Mouse (Mus musculus): Measurements from ENCODE around the gene Zfp119b.

The Zfp119b gene

GRCm38 (mm10) chr17:55949400-55949799, at the start of gene Zfp119b:
TSS of gene Zfp119b (minus strand) at chr17:55949500.
- no peak for DNase-seq (ENCODE audit: extremely low spot score)

GRCm38 (mm10) chr17:55996007-55996406, 46.7 kb upstream of the Zfp119b start:
- DNase-seq (ENCODE audit: extremely low spot score) = no peak

GRCm38 (mm10) chr17:55990278-55990898, 41.1 kb upstream of the Zfp119b start:
- DNase-seq (ENCODE audit: extremely low spot score) = no peak

GRCm38 (mm10) chr17:55986030-55986961, 37.0 kb upstream of the Zfp119b start, which contains the start of gene Fsd1:
TSS of gene Fsd1 (plus strand) at chr17:55986509.
- DNase-seq (ENCODE audit: extremely low spot score) = peak; percentile 80

GRCm38 (mm10) chr17:55977301-55977700, 28.0 kb upstream of the Zfp119b start:
- DNase-seq (ENCODE audit: extremely low spot score) = no peak

GRCm38 (mm10) chr17:55976255-55976862, 27.1 kb upstream of the Zfp119b start:
- peak; percentile 75 for DNase-seq (ENCODE audit: extremely low spot score)

GRCm38 (mm10) chr17:55971453-55971852, 22.2 kb upstream of the Zfp119b start:
- DNase-seq (ENCODE audit: extremely low spot score) = no peak

- DNase-seq (ENCODE audit: extremely low spot score) = peak; percentile 85
Observed at GRCm38 (mm10) chr17:55969966-55970891, 20.9 kb upstream of the Zfp119b start, which contains the start of gene Shd. TSS of gene Shd (plus strand) at chr17:55970467.

- peak; percentile 27 for DNase-seq (ENCODE audit: extremely low spot score)
Observed at GRCm38 (mm10) chr17:55969560-55969959, 20.3 kb upstream of the Zfp119b start.

- DNase-seq (ENCODE audit: extremely low spot score) = no peak
Observed at GRCm38 (mm10) chr17:55968210-55968609, 18.9 kb upstream of the Zfp119b start.

- DNase-seq (ENCODE audit: extremely low spot score) = no peak
Observed at GRCm38 (mm10) chr17:55967186-55967585, 17.9 kb upstream of the Zfp119b start.

- no peak for DNase-seq (ENCODE audit: extremely low spot score)
Observed at GRCm38 (mm10) chr17:55964996-55965395, 15.7 kb upstream of the Zfp119b start.

GRCm38 (mm10) chr17:55964496-55964895, 15.2 kb upstream of the Zfp119b start:
- DNase-seq (ENCODE audit: extremely low spot score) = no peak

- no peak for DNase-seq (ENCODE audit: extremely low spot score)
Observed at GRCm38 (mm10) chr17:55963171-55963570, 13.9 kb upstream of the Zfp119b start.

- DNase-seq (ENCODE audit: extremely low spot score) = no peak
Observed at GRCm38 (mm10) chr17:55961631-55962030, 12.3 kb upstream of the Zfp119b start.

- DNase-seq (ENCODE audit: extremely low spot score) = no peak
Observed at GRCm38 (mm10) chr17:55960791-55961190, 11.5 kb upstream of the Zfp119b start.

- no peak for DNase-seq (ENCODE audit: extremely low spot score)
Observed at GRCm38 (mm10) chr17:55959946-55960740, 10.8 kb upstream of the Zfp119b start.

- peak; percentile 96 for DNase-seq (ENCODE audit: extremely low spot score)
Observed at GRCm38 (mm10) chr17:55958918-55959728, 9.8 kb upstream of the Zfp119b start, which contains the start of gene Yju2. TSS of gene Yju2 (plus strand) at chr17:55959099.

- DNase-seq (ENCODE audit: extremely low spot score) = no peak
Observed at GRCm38 (mm10) chr17:55958584-55958886, 9.2 kb upstream of the Zfp119b start.

All from embryo, embryonic 9.5 days (tissue).